Mouse (Mus musculus): ENCODE data around the gene Mvb12b.

The Mvb12b gene

DNA sequence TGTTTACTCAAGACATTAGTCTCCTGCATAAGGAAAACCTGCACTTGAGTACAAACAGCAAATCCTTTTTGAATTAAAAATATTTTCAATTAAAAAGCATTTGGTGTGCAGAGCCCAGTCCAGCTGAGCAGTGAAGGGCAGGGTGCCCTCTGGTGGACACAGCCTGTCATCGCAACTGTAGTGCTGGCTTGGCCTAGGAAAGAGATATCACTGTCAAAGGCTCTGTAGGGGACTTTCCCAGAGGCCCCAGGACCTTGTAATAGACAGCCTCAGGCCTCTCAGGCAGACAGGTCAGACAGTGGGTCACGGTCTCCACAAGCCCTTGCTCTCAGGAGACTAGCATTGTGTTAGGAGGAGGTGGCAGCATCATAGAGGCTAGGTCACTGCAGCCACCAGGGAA is 151.0 kb downstream of the Mvb12b start:
- peak; percentile 86 for DNase-seq (ENCODE audit: low read depth, low spot score)

DNA sequence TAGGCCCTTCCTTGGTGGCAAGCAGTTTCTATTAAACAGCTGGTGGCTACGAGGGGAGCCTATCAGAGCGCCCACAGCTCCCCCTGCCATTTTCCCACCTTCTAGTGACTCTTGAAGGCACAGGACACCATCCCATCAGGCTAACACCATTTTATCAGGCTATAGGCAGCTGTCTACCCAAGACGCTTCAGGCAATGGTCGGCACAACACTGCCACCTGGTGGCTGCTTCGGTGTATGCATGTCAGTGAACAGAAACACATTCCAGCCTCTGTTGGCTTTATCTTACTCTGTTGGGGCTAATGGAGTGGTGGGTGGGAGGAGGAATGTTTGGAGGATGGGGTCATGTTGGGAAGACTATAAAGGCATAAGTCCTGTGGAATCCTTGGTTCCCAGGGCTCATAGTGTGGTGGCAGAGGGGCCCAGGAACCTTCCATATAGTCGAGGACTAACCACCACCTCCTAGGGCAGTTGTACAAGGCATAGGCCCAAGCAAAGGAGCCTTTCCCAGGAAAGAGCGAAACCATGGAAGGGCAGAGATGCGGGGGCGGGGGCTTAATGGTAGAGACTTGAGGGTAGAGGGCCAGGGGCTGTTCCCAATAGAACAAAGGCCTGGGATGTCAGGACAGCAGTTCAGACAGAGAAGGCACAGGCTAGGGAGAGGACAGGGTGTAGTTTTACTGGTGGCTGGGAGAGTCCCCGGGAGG is 152.8 kb downstream of the Mvb12b start:
- peak; percentile 89 for DNase-seq (ENCODE audit: low read depth, low spot score)

DNA sequence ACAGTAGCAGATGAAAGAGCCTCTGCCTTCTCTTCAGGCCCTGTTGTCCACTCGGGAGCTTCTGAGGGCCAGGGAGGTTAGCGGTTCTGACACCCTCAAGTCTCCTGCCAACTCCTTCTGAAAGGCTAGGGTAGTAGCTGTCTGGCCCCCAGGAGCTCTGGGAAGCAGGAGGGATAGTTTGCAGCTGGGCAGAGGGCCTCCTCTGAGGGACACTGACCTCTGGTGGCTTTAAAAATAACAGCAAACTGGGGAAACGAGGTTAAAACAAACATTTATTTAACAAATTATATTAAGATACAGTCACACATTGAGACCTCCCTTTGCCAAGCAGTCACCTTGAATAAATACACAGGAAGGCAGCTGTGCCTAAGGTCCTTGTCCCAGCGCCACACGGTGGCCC is 158.0 kb downstream of the Mvb12b start:
- DNase-seq (ENCODE audit: low read depth, low spot score) = peak; percentile 41

DNA sequence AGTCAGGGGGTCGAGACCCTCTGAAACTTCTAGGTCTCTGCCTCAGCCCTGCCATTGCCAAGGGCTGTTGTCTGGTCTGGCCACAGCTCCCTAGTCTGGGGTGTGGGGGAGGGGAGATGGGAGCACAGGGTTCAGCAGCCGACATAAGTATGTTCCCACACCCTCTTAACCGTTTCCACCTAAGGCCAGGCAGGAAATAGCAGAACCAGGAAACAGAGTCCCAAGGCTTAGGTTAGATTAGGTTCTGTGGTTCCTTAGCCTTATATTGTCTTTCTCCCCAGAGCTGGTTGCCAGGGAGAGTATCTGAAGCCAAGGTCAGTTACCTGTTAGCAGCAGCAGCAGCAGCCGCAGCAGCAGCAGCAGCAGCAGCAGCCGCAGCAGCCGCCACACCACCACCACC is 160.5 kb downstream of the Mvb12b start:
- no peak for DNase-seq (ENCODE audit: low read depth, low spot score)

DNA sequence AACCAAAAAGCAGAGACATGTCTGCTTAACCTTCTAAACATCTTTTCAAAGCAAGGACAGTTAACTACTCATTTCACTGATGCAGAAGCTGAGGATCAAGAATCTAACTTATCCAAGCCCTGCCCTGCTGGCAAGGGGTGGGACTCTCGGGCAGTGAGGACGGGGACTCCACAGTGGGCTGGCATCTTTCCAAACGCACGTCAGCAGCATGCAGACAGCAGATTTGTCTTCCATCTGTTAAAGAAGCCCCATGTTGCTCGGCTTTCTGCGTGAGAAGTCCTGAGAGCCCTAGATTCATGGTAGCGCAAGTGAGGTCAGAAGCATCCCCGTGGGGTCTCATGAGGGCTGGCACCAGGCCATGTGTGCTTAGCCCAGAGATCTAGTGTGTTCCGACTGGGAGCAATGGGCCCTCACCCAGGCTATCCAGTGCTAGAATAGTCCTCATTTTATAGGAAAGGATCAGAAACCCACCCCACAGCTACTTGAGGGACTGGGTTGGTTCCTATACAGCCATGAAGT is 167.3 kb downstream of the Mvb12b start:
- DNase-seq (ENCODE audit: low read depth, low spot score) = no peak

DNA sequence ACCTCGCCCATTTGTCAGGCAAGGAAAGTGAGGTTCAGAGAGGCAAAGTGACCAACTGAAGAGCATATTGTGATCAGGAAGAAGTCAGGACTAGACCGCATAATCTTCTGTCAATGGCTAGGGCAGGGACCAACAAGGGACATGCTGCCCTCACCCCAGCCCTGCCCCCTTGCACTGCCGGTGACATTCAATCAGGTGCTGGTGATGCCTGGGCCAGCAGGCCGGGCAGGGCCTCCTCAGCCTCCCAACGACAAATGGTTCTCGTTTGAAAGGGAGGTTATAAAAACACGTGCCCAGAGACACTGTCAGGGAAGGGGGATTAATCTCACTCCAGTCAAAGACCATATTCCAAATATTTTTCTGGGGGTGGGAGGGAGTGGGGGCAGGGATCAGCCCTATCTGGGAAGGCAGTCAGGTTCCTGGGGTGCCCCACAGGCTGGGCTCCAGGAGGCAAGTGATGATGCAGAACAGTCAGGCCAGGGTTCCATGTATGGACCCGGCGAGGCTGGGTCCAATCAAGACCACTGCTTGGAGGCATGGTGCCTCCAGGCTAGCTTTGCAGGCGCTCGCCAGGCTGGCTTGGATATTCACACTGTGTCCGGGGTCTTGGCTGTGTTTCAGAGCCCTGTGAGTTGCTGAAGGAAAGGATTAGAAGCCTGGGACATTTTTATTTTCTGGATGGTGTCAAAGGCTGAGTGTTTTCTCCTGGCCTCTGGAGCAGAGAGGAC is 168.2 kb downstream of the Mvb12b start:
- no peak for DNase-seq (ENCODE audit: low read depth, low spot score)

DNA sequence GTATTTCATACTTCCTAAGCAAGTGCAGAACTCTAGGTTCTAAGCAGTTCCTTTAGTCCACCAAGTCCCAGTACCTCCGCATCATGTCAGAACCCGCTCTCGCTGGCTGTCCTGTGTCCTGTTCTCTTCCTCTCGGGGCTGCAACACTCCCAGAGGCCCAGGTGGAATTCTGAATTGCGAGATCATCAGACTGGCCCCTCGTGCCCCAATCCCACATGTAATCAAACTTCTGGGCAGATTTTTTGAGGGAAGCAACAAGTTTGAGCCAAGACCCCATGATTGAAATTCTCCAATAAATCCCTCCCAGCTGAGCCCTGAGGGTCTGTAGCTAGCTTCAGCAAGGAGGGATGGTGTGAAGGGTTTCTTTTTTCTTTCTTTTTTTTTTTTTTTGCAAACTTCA is 169.2 kb downstream of the Mvb12b start:
- no peak for DNase-seq (ENCODE audit: low read depth, low spot score)

DNA sequence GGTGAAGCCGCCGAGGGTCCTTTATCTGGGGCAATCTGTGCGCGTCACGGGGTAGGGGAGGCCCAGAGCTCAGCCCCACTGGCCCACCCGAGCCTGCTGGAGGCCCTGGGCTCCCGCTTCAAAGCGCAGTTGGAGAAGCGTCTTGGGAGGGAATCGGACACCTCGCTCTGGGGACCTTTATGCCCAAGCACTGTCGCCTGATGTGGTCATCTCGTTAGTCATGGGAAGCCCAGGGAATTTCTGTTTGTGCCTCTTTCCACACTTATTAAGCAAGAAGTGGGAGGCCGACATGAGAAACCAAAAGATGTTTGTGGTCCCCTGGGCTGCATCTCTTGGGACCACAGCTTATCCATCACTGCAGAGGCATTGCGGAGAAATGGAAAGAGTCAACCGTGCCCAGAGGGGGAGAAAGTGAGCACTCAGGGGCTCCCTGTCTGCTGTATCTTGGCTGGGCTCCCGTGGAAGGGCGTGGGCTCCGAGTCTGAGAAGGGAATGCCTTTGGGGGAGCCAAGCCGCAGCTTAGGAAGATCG is 169.9 kb downstream of the Mvb12b start:
- peak; percentile 65 for DNase-seq (ENCODE audit: low read depth, low spot score)

DNA sequence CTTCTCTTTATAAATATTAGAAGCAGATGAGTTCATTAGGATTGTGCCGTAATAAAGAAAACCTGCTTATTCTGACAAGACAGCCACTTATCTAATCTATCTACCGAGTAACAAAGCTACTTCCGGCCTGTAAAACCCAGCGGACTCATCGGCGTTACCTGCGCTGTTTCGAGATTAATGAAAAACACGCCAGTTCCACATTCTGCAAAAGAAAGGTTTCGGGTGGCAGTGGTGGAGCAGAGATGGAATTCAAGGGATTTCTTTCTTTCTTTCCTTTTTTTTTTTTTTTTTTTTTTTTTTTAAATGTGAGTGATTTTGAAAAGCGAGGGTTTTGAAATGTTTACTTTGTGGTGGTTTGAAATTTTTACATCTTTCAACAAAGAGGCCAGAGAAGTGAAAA is 170.4 kb downstream of the Mvb12b start:
- DNase-seq (ENCODE audit: low read depth, low spot score) = no peak

DNA sequence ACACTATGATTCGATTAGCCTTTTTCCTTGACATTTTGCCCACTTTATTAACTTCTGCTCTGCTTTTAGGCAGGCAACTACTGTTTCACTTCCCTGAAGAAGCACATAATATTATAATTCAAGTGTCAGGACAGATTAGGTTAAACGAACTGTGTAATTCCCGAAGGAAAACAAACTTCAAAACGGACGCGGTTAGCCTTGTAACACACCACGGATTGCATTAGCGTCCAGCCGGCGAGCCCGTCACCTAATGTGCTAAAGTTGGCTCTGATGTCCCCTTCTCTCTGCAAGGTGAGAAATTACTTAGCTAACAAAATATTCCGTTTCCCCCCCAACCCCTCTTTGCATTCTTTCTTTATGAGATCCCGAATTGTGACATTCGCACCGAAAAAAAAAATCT is 170.9 kb downstream of the Mvb12b start:
- DNase-seq (ENCODE audit: low read depth, low spot score) = no peak

DNA sequence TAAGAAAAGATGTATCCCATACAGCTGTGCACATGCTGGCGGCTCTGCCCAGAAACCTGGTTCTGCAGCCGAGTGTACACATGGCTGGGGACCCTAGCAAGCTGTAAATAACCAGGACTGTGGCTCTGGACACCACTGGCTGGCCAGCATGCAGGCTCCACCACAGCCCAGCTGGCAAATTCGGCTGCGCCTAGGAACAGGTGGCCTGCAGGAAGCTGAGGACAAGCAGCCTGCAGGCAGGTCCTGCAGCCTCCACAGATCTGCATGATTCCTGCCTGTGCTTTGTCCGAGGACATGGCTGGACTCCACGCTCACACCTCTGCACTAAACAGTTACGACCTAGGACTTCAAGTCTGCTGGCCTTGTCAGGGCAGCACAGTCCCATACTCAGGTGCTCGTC is 172.8 kb downstream of the Mvb12b start:
- DNase-seq (ENCODE audit: low read depth, low spot score) = no peak

DNA sequence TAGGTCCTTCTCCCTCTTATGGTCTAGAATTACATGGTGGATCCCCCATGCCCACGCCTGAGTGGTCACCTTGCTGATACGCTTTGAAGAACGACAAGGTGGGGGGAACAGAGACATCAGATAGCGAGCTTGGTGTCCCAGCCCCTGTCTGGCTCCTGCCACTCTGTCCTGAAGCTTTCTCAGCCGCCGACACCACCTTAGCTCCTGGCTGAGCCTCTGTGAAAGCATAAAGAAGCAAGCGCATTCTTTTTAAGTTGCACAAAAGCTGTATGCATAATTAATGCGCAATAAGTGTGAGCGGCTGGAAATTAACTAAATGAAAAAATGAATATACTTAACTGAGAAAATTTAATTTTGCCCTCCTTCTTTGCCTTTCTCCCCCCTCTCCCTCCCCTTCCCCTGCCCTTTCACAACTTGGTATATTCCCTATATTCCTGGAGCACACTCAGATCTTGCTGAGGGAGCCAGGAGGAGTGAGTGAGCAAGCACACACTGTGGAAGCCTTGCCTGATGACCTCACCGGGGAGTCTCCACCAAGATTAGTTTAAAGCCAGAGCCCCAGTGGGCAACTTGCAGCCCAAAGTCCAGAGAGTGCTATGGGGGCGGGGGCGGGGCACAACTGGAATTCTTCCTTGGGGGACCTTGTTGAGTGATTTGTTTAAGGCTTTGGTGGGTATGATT is 174.0 kb downstream of the Mvb12b start:
- no peak for DNase-seq (ENCODE audit: low read depth, low spot score)

DNA sequence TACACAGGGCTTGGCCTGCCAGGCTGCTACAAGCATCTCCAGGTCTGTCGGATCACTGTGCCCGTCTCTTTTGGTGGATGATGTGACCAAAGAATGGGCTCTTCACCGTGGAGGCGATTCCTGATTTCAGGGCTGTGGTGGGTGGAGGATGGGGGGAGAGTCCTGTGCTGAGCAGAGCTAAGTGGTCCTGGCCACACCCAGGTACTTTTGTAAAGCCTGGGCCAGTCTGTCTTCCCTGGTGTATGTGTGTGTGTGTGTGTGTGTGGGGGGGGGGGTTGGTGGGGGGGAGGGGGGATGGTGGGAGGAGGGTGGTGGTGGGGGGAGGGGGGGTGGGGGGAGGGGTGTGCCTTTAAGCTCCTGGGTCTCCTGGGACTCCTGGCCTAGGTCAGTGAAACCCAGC is 174.9 kb downstream of the Mvb12b start:
- no peak for DNase-seq (ENCODE audit: low read depth, low spot score)

DNA sequence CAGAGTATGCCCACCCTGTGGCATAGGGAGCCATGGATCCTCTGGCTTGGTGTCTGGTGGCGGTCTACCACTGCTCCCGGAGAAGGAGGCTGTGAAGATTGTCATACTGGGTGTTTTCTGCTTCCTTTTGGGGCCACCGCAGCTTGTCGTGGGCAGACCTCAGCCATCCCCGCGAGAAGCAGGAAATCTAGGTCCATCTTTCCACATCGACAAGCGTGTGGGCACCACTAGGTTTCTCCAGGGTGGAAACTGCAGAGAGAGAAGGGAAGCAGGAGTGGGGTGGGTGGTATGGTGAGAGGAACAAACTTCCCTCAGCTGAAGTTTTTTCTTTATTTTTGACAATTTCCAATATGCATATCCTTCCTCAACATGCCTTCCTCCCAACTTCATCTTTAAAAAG is 178.9 kb downstream of the Mvb12b start:
- DNase-seq (ENCODE audit: low read depth, low spot score) = no peak

DNA sequence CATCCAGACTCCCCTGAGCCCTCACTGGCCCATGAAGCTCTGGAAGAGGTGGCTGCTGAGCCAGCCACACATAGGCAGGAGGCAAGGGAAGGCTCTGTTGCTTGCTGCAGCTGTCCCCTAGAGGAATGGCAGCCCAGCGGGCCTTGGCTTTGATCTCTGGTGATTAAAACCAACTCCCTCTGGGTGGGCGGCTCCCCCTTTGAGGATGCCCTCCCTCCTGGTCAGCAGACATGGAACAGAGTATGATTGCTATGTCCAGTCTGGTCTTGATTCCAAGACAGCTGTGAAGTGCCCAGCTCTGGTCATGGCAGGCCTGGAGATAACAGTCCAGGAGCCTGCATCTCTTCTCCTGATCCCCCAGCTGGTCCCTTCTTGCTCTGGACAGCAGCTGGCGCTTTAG is 179.7 kb downstream of the Mvb12b start:
- DNase-seq (ENCODE audit: low read depth, low spot score) = no peak

DNA sequence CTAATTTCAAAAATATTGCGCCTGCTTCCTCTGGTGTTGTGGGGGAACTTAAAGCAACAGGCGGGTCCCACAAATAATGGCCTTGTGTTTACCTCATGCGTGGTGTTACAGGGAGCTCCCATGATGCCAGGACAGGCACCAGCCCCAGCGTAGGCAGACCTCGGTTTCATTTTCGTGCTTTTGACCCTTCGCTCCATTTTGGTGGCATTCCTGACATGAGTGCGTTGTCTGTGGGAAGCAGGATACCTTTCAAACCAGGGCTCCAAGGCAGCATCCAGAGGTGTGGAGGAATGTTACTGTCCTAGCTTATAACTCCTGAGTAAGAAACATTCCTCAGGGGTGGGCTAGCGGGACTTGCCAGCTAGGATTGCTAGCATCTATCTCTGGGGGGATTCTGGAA is 181.3 kb downstream of the Mvb12b start:
- DNase-seq (ENCODE audit: low read depth, low spot score) = no peak

DNA sequence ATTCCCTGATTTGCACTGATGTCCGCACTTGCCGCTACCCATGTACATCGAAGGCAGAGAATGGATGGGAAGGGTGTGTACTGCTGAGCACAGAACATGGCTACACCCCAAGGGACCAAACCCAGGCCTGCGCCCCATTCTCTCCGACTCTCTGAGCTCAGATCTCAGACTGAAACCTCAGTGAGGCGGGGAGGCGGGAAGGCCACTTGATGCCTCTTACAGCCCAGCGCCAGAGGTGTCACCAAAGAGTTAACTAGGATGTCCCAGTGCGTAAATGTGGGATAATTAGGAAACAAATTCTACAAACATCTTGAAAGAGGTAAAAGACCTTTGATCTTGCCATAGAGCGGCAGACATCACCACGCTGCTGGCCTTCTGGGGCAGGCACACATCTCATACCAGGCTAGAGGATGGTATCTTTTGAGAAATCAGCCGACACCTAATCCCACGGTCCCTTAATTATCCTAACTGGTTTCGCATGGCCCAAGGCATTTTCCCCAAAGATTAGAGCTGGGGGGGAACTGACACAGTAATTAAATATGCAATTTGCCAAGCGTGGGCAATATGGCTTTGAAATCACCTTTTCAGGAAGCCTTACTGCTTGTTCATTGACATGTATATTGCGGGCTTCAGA is 181.9 kb downstream of the Mvb12b start:
- DNase-seq (ENCODE audit: low read depth, low spot score) = no peak

DNA sequence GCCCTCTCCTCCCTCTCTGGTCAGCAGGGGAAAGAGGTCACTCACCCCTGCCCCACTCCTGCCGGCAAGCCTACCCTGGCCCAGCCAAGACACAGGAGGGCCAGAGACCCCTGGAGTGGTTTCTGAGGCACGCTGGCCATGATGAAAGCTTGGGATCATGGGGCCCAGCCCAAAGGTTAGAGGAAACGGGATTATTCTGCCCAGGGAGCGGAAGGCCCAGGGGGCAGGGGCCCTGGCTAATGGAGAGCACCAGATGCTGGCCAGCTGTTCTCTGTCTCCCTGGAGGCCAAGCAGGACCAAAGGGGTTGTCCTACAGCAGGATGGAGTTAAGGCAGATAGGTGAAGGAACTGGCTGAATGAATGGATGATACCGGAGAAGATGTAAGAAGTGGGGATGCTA is 184.5 kb downstream of the Mvb12b start:
- no peak for DNase-seq (ENCODE audit: low read depth, low spot score)

DNA sequence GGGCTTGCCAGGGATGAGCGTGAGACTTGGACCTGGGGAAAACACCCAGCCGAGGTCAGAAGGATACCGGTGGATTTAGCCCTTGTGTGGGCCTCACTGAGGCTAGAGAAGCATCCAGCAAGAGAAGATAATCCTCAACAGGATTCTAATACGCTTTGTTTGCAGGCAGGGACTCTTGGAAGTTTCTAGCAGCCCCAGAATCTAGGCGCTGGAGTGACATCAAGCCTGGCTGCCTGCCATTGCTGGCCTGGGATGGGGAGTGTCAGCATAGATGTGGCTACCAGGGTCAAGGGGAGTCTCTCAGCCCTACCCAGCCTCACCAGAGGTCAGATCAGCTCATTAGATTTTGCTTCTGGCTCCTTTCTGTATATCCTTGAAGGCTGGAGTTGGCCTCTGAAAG is 185.0 kb downstream of the Mvb12b start:
- peak; percentile 30 for DNase-seq (ENCODE audit: low read depth, low spot score)

DNA sequence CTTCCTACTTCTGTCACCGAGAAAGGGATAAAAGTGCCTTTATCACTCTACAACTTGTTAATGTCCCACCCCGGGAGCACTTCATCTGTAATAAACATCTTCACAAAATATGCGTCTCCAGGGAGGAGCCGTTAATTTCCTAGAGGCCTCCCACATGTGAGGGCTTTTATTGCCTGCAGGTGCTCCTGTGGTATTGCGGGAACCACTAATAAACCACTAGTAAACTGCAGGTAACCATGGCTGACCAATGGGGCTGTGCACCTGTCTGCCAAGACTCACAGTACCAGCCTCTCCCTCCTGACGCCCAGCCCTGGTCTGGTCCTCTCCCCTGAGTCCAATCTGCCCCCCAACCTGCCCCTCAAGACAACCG is 186.3 kb downstream of the Mvb12b start:
- DNase-seq (ENCODE audit: low read depth, low spot score) = no peak

DNA sequence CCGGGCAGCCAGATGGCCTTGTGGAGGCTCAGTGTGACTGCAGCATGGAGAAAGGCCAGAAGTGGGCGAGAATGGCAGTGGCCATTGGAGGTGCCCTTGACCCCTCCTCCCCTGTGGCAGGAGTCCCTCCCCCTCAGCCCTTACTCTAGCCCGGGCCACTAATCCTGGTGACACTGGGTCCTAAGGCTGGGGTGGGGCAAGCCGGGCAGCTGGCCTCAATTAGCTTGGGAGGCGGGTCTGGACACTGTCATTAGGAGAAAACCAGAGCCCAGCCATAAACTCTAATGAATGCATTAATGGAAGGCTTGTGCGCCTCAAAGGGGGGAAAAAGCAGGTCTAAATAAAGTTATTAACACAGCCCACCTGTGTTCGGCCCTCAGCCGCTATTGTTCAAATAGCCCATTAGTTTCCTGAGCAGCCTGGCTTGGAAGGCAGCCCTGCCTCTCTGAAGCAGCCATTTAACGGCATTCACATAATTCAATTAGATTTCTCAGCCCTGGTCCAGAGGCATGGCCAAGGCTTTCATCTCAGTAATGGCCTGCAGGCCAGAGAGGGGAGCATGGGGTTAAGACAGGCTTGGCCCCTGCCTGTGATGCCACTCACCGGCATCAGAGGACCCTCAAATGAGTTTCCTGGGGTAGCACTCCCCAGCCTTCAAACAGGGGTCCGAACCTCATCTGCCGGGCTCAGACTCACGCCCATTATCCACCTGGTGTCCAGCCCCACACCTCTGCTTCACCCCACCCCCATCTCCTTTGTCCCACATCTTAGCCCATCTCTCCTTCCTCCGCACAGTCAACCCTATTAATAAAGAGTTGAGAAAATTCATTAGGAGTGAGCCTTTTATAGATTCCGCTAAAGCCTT is 186.9 kb downstream of the Mvb12b start:
- no peak for DNase-seq (ENCODE audit: low read depth, low spot score)
